Mouse (Mus musculus) C2C12 (cell line): Measurements from ENCODE around the gene Chn2.

Experiments
- CEBPB ChIP-seq: IDR thresholded peaks from one replicate; pipeline ENCODE4 v1.6.1; 2011; ENCODE audit warnings: low read depth, mild to moderate bottlenecking, control low read depth, moderate library complexity
- CTCF ChIP-seq: IDR thresholded peaks from one replicate; pipeline ENCODE4 v1.5.1; 2011; ENCODE audit not compliant: control insufficient read depth, insufficient read depth, insufficient read length
- FOSL1 ChIP-seq: IDR thresholded peaks from one replicate; pipeline ENCODE4 v1.8.0; 2011; ENCODE audit warnings: mild to moderate bottlenecking, low read length; ENCODE audit not compliant: poor library complexity, insufficient read depth, severe bottlenecking
- MAX ChIP-seq: IDR thresholded peaks from one replicate; pipeline ENCODE4 v1.6.1; 2011; ENCODE audit warnings: mild to moderate bottlenecking, control low read depth
- MYOD1 ChIP-seq: IDR thresholded peaks from one replicate; pipeline ENCODE4 v1.6.1; 2011; ENCODE audit warnings: low read depth; ENCODE audit not compliant: control insufficient read depth, insufficient read length
- MYOG ChIP-seq: IDR thresholded peaks from one replicate; pipeline ENCODE4 v1.6.1; 2011; ENCODE audit not compliant: control insufficient read depth, insufficient read length; ENCODE audit errors: extremely low read depth
- USF1 ChIP-seq: IDR thresholded peaks from one replicate; pipeline ENCODE4 v1.6.1; 2011; ENCODE audit warnings: low read depth, mild to moderate bottlenecking, control low read depth, moderate library complexity

DNA sequence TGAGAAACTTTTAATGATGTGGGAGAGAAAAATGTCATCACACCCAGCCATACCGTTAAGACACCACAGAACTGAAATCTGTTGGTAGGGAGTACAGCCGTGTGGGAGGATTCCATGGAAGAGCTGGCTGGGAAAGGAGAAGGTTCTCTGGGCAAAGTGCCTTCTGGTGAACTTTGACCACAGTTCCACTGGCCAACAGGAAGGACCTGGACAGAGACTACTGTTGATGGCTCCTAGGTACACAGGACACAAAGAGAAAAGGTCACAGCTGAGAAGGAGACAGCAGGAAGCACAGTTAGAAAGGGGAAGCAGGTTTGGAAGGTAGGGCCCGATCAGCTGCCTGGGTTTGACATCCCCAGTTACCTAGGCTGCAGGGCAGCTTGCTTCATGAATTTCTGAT, 3.8 kb upstream of the Chn2 start:
- no peak for TF ChIP-seq CTCF
- no peak for TF ChIP-seq USF1
- TF ChIP-seq MYOG: no peak
- TF ChIP-seq CEBPB: no peak
- TF ChIP-seq MAX: no peak
- TF ChIP-seq FOSL1: no peak
- no peak for TF ChIP-seq MYOD1
